Mouse (Mus musculus): ENCODE measurements around the gene Syngr1. TPM values are rescaled to one million over a fixed set of nuclear protein-coding genes. Genes with fewer than 3 reads are reported as not detected.
A peak's percentile ranks its signal among the peaks of the same experiment; 100 is the strongest.

Syngr1 gene
- total and polyA plus RNA-seq, 3 experiments = 44.2 to 86.9 (median 74.6) TPM

GRCm38 (mm10) chr15:80073256-80073621 lies 17.9 kb upstream of the Syngr1 start:
- Histone ChIP-seq H3K4me1 (ENCODE audit: insufficient read depth, low read depth, low read length) (peaks cover 39% of the 10 kb centered on the region), H3K36me3 (replicated peaks) (peaks cover 18% of the 10 kb centered on the region), H3K27me3 (ENCODE audit: insufficient read depth, low read length) (peaks cover 38% of the 10 kb centered on the region), H3K4me3 (ENCODE audit: low read depth, low read length) (no peak overlapping the region), H3K9me3 (replicated peaks) (no peaks in the 10 kb centered on the region)
- no peak for DNase-seq (ENCODE audit: low spot score)
- no peak for TF ChIP-seq TAL1 (conservative IDR thresholded peaks at IDR 0.05; ENCODE audit: low read depth, low read length)
- 0 out of 2 replicates have a peak, but pooled peaks have one; percentile 13 for TF ChIP-seq POLR2AphosphoS5 (IDR thresholded peaks at IDR 0.05; ENCODE audit: insufficient replicate concordance, low read depth, low read length)
- TF ChIP-seq GATA1 (IDR thresholded peaks at IDR 0.05; ENCODE audit: borderline replicate concordance, low read length) = no peak
- ATAC-seq (ENCODE audit: extremely low read depth, insufficient number of reproducible peaks, low FRiP score, poor library complexity, severe bottlenecking) = no peak

DNA sequence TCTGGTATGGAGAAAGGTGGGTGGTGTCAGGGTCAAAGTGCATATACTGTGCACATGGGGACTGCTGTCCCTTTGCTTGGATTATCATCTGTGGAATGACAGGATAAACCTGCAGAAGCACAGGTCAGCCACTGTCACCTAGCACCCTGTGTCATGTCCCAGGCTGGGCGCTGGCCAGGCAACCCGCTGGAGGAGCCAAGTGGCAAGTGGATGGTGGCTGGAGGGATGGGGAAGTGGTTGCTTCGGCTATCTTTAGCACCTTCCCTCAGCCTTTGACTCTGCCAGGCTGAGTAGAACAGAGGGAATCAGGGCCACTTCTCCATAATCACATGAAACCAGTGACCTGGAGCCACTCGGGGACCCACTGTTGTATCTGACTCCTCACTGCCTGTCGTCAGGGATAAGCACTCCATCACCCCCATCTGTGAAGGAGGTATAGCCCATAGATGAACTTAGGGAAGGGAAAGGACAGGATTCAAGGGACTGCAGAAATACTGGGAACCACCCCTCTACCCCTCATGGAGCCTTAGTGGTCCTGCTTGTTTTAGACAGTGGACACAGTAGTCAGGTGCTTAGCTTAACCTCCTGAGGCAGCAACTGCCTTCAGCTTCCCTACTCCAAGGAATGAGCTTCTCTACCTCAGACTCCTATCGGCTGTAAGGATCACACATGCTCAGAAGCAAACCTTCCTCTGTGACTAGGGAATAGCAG lies 16.3 kb upstream of the Syngr1 start:
- Histone ChIP-seq H3K9me3 (replicated peaks) (no peaks in the 10 kb centered on the region), H3K36me3 (replicated peaks) (peaks cover 34% of the 10 kb centered on the region), H3K4me3 (ENCODE audit: low read depth, low read length) (no peak overlapping the region), H3K27me3 (ENCODE audit: insufficient read depth, low read length) (peaks cover 31% of the 10 kb centered on the region), H3K4me1 (ENCODE audit: insufficient read depth, low read depth, low read length) (peaks cover 49% of the 10 kb centered on the region)
- no peak for DNase-seq (ENCODE audit: low spot score)
- no peak for ATAC-seq (ENCODE audit: extremely low read depth, insufficient number of reproducible peaks, low FRiP score, poor library complexity, severe bottlenecking)
- TF ChIP-seq GATA2 (IDR thresholded peaks at IDR 0.05; ENCODE audit: borderline replicate concordance, low read depth, low read length) = no peak
- TF ChIP-seq POLR2AphosphoS5 (IDR thresholded peaks at IDR 0.05; ENCODE audit: insufficient replicate concordance, low read depth, low read length) = peak; percentile 92; the same call in 1 of the 2 replicates
- TF ChIP-seq CTCF (IDR thresholded peaks at IDR 0.05; ENCODE audit: low read depth, low read length) = no peak
- no peak for TF ChIP-seq TAL1 (conservative IDR thresholded peaks at IDR 0.05; ENCODE audit: low read depth, low read length)
- no peak for TF ChIP-seq GATA1 (IDR thresholded peaks at IDR 0.05; ENCODE audit: borderline replicate concordance, low read length)

DNA sequence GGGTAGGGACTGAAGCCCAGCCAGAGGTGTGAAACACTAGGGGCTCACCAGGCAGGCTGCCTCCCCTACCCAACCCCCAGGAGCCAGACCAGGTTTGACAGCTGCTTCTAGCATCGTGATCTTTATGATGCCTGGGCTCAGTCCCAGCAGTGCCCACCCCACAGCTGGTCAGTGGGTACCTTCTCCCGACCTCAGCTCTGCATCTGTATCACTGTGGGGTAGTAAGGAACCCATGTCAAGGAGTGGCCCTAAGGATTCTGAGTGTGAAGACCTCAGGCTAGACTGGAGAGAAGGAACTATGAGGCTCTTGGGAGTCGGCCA lies 15.8 kb upstream of the Syngr1 start:
- no peak for TF ChIP-seq TAL1 (conservative IDR thresholded peaks at IDR 0.05; ENCODE audit: low read depth, low read length)
- TF ChIP-seq POLR2AphosphoS5 (IDR thresholded peaks at IDR 0.05; ENCODE audit: insufficient replicate concordance, low read depth, low read length) = peak; percentile 65; the same call in 1 of the 2 replicates
- ATAC-seq (ENCODE audit: extremely low read depth, insufficient number of reproducible peaks, low FRiP score, poor library complexity, severe bottlenecking) (no peak), DNase-seq (ENCODE audit: low spot score) (no peak)
- Histone ChIP-seq H3K4me1 (ENCODE audit: insufficient read depth, low read depth, low read length) (peaks cover 53% of the 10 kb centered on the region), H3K27me3 (ENCODE audit: insufficient read depth, low read length) (peaks cover 26% of the 10 kb centered on the region), H3K4me3 (ENCODE audit: low read depth, low read length) (no peak overlapping the region), H3K36me3 (replicated peaks) (peaks cover 39% of the 10 kb centered on the region), H3K9me3 (replicated peaks) (no peaks in the 10 kb centered on the region)

DNA sequence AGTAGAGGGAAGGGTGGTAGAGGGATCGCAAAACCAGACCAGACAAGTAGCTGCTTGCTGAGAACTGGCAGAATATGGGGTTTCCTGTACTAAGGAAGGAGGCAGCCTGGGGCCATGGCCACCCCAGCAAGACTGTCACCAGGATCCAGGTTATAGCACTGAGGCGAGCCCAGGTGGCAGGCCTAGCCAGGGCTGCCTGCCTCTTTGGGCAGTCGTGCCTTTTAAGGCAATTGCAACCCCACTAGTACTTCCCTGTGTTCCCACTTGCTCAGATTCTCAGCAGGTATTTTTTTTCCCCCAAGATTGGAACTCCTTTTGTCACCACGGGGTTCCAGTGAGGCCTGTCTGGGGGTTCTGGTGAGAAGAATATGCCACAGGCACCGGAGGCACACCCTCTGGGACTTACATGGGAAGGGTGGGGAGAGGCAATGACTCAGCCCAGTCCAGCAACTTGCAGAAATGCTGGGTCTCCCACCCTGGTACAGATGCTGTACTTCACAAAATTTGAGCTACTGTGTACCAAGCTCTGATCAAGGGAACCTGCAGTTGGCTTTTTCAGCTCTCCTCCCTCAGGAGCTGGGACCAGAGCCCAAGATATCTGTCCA lies 15.3 kb upstream of the Syngr1 start:
- peaks cover 44% of the 10 kb centered on the region for H3K36me3 ChIP-seq (replicated peaks)
- DNase-seq (ENCODE audit: low spot score) (no peak), ATAC-seq (ENCODE audit: extremely low read depth, insufficient number of reproducible peaks, low FRiP score, poor library complexity, severe bottlenecking) (peak; percentile 43)
- H3K9me3 ChIP-seq (replicated peaks) = no peaks in the 10 kb centered on the region
- TF ChIP-seq GATA1 (IDR thresholded peaks at IDR 0.05; ENCODE audit: borderline replicate concordance, low read length) = no peak
- no peak for TF ChIP-seq TAL1 (conservative IDR thresholded peaks at IDR 0.05; ENCODE audit: low read depth, low read length)
- TF ChIP-seq POLR2AphosphoS5 (IDR thresholded peaks at IDR 0.05; ENCODE audit: insufficient replicate concordance, low read depth, low read length) = peak; percentile 95
- H3K27me3 ChIP-seq (ENCODE audit: insufficient read depth, low read length) = peaks cover 24% of the 10 kb centered on the region
- H3K4me3 ChIP-seq (ENCODE audit: low read depth, low read length) = no peak overlapping the region
- peaks cover 57% of the 10 kb centered on the region for H3K4me1 ChIP-seq (ENCODE audit: insufficient read depth, low read depth, low read length)

DNA sequence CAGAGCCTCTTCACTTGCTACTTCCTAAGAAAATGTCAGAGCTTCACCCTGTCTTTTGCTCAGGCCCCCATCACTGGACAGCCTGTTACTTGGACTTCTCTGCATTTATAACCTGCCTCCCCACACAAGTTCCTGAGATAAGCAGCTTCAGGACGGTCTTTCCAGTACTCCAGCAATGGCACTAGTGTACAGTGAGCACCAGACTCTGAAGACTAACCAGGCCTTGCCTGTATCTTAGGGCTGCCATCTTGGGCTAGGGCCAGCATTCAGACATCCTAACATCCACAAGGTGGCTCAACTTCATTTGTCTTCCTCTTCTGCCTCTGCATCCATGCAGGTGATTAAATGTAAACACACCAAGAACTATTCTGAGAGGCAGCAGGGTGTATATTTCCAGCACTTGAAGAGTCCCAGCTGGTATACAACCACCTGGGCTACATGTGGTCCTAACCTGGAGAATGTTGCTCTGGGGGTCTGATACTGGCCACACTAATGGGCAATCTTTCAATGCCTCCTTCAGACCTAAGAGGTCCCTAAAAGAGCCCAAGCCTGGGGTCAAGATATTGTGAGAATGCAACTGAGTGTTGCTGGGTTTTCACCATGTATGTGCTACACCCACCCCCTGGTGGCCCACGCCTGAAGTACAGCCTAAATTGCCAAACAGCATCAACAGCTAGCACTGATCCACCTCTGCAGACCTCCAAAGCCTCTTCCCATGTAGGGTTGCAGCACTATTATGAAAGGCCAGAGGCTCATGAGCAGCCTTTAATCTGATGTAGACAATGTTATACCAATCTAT lies 14.6 kb upstream of the Syngr1 start:
- H3K36me3 ChIP-seq (replicated peaks) = peaks cover 51% of the 10 kb centered on the region
- peaks cover 19% of the 10 kb centered on the region for H3K27me3 ChIP-seq (ENCODE audit: insufficient read depth, low read length)
- H3K4me3 ChIP-seq (ENCODE audit: low read depth, low read length) = no peak overlapping the region
- DNase-seq (ENCODE audit: low spot score) = no peak
- peak; percentile 85; the same call in 1 of the 2 replicates for TF ChIP-seq POLR2AphosphoS5 (IDR thresholded peaks at IDR 0.05; ENCODE audit: insufficient replicate concordance, low read depth, low read length)
- no peak for TF ChIP-seq GATA2 (IDR thresholded peaks at IDR 0.05; ENCODE audit: borderline replicate concordance, low read depth, low read length)
- TF ChIP-seq TAL1 (conservative IDR thresholded peaks at IDR 0.05; ENCODE audit: low read depth, low read length) = no peak
- peak; percentile 50 for TF ChIP-seq CTCF (IDR thresholded peaks at IDR 0.05; ENCODE audit: low read depth, low read length)
- TF ChIP-seq GATA1 (IDR thresholded peaks at IDR 0.05; ENCODE audit: borderline replicate concordance, low read length) = no peak
- H3K4me1 ChIP-seq (ENCODE audit: insufficient read depth, low read depth, low read length) = peaks cover 59% of the 10 kb centered on the region
- ATAC-seq (ENCODE audit: extremely low read depth, insufficient number of reproducible peaks, low FRiP score, poor library complexity, severe bottlenecking) = peak; percentile 12; the same call in 1 of the 2 replicates
- no peaks in the 10 kb centered on the region for H3K9me3 ChIP-seq (replicated peaks)

- H3K4me1 ChIP-seq (ENCODE audit: insufficient read depth, low read depth, low read length) = peaks cover 54% of the 10 kb centered on the region
- H3K27me3 ChIP-seq (ENCODE audit: insufficient read depth, low read length) = peaks cover 7% of the 10 kb centered on the region; the same call in 1 of the 2 replicates
- peak; percentile 74; the same call in 1 of the 2 replicates for TF ChIP-seq POLR2AphosphoS5 (IDR thresholded peaks at IDR 0.05; ENCODE audit: insufficient replicate concordance, low read depth, low read length)
- no peak for TF ChIP-seq GATA1 (IDR thresholded peaks at IDR 0.05; ENCODE audit: borderline replicate concordance, low read length)
- H3K4me3 ChIP-seq (ENCODE audit: low read depth, low read length) = peak overlapping the region; percentile 85; the same call in 1 of the 2 replicates
- no peaks in the 10 kb centered on the region for H3K9me3 ChIP-seq (replicated peaks)
- peaks cover 66% of the 10 kb centered on the region for H3K36me3 ChIP-seq (replicated peaks)
- ATAC-seq (ENCODE audit: extremely low read depth, insufficient number of reproducible peaks, low FRiP score, poor library complexity, severe bottlenecking) = no peak
- no peak for DNase-seq (ENCODE audit: low spot score)
Observed at GRCm38 (mm10) chr15:80078058-80078814, 12.9 kb upstream of the Syngr1 start.

All from G1E (cell line).